Mouse (Mus musculus) CD8-positive naive resting alpha-beta T cell, adult 2 months (primary cell): ENCODE measurements around the gene Nr2f2.

Source experiments
- DNase-seq, 2 experiments: peaks; one replicate each; pipeline ENCODE4 v3.0.0; 2022; ENCODE audit warnings: low read depth in 2 of 2, low spot score in 2 of 2

The Nr2f2 gene

DNA sequence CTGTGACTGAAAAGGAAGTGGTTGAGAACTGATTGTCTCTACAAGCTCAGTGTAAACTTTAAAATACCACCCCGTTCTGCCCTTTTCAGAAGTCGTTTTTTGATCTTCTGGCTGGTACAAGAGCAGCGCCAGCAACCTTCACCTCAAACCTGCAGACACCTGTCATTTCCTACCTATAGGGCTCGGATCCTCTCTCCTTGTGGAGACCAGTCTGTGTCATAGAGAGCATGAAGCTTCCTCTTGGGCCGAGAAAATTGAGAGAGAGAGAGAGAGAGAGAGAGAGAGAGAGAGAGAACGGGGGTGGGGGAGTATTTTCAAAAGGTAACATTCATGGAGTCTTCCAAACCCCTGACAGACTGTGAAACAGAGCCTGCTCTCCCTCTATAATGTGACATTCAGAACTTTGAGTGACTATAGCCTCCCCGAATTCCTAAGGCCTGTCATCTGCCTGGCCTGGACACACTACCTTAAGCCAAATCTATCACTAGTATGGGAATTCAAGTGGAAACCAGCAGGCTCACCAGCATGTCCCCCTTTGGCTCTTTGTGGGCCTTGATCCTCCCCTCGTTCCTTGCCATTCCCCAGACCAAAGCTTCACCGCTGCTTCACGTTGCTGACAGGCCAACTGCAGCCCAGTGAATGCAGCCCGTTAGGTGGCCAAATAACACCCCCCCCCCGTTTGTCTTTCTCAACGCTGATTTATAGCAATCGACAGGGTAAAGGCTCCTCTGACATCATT lies 33.4 kb downstream of the Nr2f2 start:
- no peak for DNase-seq

DNA sequence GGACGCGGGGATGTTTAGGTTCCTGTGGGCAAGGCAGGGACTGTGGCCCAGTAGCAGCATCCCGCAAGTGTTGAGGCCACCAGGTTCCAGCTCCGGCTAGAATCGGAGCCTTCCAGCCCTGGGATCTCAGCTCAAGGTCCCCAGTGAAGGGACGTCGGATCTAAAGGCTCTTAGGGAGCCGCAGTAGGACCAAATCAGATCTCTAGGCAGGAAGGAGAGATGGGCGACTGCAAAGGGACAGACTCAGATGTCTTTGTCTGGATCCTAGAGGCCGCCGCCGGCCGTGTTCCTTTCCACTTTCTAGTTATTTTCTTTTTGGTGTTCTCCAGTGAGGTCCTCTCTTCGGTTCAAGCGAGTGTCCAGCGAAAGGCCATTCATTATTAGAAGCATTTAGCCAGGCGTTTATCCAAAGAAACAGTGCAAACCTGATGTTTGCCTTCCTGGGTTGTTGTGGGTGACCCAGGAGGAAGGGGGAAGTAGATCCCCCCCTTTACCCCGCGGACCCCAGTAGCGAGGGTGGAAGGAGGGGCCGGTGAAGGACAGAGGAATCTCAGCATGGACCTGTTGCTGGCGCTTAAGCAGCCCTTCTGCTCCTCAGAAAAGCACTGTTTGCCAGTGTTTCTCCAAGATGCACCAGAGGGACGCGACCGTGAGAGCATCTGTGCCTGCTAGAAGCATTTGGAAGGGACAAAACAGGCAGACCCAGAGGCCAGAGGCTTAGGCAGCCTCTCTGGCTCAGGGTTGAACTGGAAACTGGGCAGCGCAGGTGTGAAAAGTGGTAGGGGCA lies 34.3 kb downstream of the Nr2f2 start:
- DNase-seq: no peak

GRCm38 (mm10) chr7:70331243-70332063 lies 35.1 kb downstream of the Nr2f2 start:
- DNase-seq: no peak

GRCm38 (mm10) chr7:70330761-70331242 lies 35.7 kb downstream of the Nr2f2 start:
- DNase-seq: no peak

DNA sequence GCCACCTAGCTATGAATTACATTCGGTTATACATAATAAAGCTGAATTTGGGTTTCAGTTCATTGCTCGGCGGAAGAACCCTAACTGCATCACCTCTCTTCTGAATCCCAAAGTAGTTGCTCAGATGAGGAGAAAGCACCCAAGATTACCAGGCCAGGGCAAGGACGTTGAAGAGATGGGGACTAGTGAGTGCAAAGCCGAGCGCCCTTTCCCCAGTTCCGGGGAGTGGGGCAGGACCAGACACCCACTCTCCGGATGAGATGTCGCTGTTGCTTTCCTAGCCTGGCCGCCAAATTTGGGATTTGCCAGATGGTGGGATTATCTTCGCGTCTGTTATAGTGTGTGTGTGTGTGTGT lies 36.4 kb downstream of the Nr2f2 start:
- no peak for DNase-seq

DNA sequence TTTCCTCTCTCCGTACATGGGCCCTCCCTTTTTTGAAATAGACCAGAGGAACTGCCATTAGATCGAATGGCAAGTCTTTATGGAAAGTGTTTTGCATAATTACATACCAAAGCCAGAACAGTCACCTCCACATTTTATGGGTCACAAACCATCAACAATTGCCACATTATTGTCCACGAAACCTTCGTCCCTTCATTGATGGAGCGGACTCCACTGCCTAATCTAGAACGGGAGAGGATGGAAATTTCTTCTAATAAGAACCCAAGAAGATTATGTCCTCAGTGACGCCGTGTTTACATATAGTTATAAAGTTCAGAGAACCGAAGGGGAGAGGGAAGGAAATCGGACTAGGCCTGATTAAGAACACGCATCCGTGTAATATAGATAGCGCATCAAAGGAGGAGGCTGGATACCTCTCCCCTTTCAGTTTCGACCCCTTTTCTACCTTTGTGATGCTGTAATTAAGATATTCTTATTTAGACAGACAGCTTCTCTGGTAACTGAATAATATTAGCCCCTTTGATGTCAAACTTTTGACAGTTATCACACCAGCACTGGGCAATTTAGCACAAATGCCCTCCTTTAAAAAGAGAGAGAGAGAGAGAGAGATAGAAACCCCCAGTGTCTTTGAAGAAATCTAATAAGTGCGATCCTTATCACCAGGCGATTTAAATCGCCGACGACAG lies 36.9 kb downstream of the Nr2f2 start:
- DNase-seq: no peak

GRCm38 (mm10) chr7:70329037-70329516 lies 37.5 kb downstream of the Nr2f2 start:
- no peak for DNase-seq

GRCm38 (mm10) chr7:70328206-70329036 lies 38.1 kb downstream of the Nr2f2 start:
- no peak for DNase-seq

GRCm38 (mm10) chr7:70327191-70327590 lies 39.3 kb downstream of the Nr2f2 start:
- DNase-seq: no peak

- no peak for DNase-seq
Measured at GRCm38 (mm10) chr7:70326176-70327035, 40.1 kb downstream of the Nr2f2 start.

DNA sequence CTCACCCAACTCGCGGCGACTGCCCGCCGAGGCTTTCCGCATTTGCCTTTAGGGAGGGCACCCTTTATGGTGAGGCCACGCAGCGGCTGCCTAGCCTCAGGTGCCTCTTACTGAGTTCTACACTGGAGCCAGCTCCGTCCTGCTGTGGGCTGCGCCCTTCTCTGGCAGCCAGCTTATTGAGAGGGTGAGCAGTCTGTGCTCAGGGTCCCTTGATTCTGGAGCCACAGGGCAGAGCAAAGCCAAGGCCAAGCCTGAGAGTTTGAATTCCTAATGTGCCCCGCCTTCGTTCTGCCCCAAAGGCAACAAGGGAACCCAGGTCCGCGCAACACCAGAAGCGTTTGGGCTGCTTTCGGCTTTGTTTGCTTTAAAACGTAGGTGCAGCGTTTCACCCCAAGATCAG lies 41.2 kb downstream of the Nr2f2 start:
- no peak for DNase-seq

DNA sequence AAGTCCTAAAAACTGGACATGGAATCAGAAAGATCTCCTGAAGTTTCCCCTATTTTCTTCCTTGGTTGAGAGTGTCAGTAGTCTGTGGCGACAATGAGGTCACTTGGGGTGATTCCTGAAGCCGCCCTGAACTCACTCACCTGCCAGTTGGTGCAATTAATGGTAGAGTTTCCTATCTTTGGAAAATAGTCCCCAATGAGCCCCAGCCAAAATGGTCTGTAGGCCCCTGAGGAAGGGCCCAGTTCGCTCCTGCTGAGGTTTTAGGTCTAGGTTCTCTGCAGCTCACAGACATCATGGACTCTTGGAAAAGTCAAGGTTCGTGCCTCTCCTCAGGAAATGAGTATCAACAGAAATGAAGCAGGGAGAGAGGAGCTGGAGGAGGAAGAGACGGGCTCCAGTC lies 42.0 kb downstream of the Nr2f2 start:
- no peak for DNase-seq

DNA sequence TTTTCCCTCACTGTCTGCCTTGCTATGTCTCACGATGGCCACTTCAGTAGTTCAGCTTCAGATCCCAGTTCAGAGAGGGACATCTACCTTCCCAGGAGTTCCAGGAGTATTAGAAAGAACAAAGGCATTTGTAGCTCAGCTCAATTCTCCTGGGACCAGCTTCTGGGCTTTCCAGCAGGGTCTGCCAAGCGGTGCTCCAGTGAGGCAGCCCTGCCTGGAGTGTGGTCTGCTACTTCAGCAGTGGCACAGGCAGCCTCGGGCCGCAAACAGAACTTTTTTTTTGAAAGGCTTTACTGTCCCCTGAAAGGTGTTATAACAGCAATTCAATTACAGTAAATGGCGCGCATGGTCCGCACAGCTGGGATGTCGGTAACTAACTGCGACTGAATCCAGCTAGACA lies 42.5 kb downstream of the Nr2f2 start:
- no peak for DNase-seq

GRCm38 (mm10) chr7:70305716-70306115 lies 60.8 kb downstream of the Nr2f2 start:
- DNase-seq: no peak

- DNase-seq: no peak
Measured at GRCm38 (mm10) chr7:70304426-70304825, 62.1 kb downstream of the Nr2f2 start.
